Mouse (Mus musculus) T-cell, adult 2 months (primary cell): Measurements from ENCODE around the gene Tsnax.
A peak's percentile ranks its signal among the peaks of the same experiment; 100 is the strongest.

Source experiments
- DNase-seq: peaks from one replicate; pipeline ENCODE4 v3.0.0; 2022; ENCODE audit warnings: low spot score

Tsnax gene

GRCm38 (mm10) chr8:125043394-125043793 is 30.6 kb downstream of the Tsnax start:
- no peak for DNase-seq

DNA sequence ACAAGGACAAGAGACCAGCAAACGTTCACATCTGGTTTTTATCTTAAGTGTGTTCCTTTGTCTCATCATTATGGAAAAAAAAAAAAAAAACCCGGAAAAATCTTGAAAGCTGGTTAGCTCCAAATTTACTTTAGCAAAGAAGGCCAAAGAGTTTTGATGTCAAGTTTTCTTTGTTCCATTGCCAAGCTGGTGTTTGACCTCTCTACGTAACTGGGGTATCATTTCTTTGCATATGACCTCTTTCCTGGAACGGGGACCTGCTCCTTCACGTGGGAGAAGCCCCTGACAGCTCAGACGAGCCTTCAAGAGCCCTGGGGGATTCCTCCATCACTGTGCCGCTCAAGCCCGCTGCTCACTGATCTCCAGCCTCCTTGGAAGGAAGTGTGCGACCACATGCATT is 31.1 kb downstream of the Tsnax start:
- peak; percentile 7 for DNase-seq

GRCm38 (mm10) chr8:125045760-125046159 is 33.0 kb downstream of the Tsnax start:
- DNase-seq: no peak

DNA sequence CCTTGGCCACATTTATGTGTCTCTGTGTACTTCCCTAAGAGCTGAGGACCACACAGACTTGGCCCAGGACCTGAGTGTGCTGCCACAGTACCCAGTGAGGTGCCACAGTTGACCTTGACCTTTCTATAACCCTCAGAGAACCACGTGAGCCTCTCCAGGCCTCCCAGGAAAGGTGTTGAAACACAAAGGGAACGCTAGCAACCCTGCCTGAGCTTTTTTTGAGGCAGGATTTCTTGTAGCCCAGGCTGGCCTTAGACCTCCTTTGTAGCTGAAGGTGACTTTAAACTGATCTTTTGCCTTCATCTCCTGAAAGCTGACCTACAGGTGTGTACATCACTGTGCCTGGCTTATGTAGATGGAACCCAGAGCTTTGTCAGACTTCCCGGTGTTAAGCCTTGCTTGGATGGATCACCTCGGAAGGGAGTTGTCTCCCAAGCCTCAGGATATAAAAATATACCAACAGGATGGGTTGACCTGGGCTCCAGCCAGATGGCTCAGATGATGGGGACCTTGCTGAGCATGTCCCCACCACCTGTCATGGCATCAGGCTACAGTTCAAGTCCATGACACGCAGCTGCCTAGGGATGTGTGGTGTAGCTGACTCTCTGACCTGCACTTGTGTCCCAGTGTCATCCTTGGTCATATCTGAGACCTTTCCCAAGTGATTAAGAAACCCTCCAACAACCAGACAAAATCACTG is 36.4 kb downstream of the Tsnax start:
- DNase-seq: no peak

DNA sequence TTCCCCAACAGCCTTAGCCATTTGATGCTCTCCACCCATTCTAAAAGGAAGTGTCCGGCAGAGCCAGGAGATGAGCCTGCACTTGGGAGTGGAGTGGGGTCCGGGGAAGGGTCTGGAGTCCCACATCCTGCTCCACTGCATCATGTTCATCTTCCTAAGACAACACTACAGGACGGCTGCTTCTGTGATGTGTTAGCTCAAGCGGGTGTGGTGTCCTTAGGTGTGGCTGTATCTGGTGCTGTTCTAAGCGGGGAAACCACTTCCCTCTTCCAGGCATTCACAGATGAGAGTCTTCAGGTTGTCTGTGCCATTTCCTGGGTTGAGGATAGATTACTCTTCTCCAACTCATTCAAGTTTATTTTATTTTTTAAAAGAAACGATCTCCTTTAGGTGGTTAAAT is 37.0 kb downstream of the Tsnax start:
- peak; percentile 4 for DNase-seq

DNA sequence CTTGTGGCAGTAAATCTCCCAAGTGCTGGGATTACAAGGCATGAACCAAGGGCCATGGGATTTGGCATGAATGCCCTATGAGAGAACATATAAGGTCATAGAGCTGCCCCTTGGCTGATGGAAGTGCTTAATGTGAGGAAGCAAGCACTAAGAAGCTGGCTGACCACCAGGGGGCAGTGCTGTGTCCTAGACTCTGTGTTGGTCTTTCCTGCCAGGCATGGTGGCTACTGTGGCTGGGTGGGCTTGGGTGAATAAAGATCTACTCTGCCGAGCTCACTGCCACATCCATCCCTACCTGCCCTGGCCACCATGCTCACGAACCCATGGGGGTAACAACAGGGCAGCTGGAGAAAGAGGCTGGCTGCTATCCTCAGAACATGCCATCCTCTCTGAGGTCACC is 39.2 kb downstream of the Tsnax start:
- DNase-seq: peak; percentile 59

- DNase-seq: peak; percentile 3
These were observed 41.0 kb downstream of the Tsnax start, which contains the start of gene Disc1 for GRCm38 (mm10) chr8:125053505-125054435. TSS of gene Disc1 (plus strand) at chr8:125054195.

- DNase-seq: peak; percentile 65
These were observed 41.6 kb downstream of the Tsnax start for GRCm38 (mm10) chr8:125054436-125054810.

DNA sequence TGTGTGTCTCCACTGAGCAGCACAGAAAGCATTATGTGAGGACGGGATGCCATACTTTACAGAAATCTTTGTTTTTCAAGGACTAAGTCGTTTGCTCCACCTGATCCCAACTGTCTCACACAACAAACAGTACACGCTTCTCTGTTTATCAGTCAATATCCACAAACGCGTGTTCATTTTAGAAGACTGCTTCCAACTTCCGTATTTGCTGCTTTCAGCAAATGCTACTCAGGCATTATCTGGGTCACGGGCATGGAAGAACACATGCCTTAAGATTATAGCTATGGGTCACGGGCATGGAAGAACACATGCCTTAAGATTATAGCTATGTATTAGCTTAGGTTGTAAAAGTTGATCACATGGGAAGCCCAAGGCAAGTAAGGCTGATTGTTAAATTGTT is 48.1 kb downstream of the Tsnax start:
- DNase-seq: no peak

DNA sequence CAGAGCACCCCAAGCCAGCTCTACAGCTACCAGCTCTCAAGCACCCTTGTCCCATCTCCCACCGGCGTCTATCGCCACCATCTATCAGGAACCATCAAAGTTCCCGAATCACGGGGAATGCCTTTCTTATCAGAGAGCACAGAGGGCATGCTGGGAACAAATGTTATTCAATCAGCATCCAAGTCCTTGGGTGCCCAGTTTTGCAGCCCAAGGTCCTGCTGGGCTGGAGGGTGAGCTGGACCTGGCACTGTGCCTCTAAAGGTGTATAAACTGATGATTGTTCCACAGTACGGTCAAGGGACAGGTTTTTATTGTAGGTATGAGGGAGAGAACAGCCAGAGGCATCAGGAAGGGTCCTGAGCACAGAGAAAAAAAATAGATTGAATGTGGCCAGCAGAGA is 52.8 kb downstream of the Tsnax start:
- DNase-seq: no peak

GRCm38 (mm10) chr8:125066913-125067595 is 54.3 kb downstream of the Tsnax start:
- peak; percentile 75 for DNase-seq

GRCm38 (mm10) chr8:125067596-125067960 is 54.8 kb downstream of the Tsnax start:
- peak; percentile 78 for DNase-seq

- DNase-seq: no peak
These were observed 55.5 kb downstream of the Tsnax start for GRCm38 (mm10) chr8:125068146-125068905.

DNA sequence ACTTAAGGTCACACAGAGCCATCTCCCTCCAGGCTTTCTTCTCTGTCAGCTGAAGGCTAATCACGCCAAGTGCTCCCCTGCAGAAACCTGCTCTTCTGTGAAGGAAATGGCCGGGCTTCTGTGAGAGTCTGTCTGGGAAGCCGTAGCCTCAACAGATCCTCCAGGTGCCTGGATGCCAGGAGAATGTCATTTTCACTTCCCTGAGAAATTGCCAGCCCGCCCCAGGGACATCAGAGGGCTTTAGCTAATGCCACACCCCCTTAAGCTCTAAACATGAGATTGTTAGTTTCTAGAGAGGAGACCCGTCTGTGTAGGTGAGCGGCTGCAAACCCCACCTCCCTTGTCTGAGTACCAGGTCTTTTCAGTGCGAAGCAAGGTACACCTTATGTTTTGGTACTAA is 56.5 kb downstream of the Tsnax start:
- DNase-seq: no peak

GRCm38 (mm10) chr8:125069733-125070132 is 56.9 kb downstream of the Tsnax start:
- no peak for DNase-seq

DNA sequence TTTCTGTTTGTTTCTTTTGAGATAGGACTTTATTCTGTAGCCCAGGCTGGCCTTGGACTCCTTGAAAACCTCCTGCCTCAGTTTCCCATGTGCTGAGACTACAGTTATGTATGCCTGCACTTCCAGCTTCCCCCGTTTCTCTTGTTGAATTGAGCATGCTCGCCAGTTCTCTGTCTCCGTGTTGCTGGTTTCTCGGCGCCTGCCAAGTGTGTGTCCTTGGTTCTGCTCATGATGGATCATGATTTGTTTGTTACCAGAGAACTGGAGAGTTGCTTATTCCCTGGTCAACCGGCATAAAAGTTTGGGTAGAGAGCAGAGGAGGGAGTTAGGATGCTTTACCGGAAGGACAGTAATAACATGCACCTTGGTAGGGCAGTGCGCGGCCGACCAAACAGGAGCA is 61.3 kb downstream of the Tsnax start:
- DNase-seq: no peak

DNA sequence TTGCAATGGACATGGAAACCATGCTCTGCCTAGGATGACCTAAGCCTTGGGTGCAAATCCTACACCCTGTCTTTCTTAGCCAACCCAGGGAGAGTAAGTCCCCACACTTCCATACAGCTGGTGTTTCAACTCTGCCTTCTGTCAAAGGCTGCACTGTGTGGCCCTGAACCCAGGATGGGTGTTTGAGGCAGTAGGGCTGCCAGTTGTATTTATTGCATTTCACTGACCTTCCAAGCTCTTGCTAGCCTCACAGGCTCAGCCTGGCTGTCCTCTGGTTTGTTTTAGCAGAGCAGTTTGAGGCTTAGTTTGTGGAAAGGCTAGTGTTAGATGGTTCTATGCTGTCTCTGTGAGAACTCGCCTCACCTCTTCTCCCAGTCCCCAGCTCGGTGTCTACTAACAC is 61.8 kb downstream of the Tsnax start:
- DNase-seq: no peak

- DNase-seq: no peak
These were observed 62.6 kb downstream of the Tsnax start for GRCm38 (mm10) chr8:125075389-125075788.

DNA sequence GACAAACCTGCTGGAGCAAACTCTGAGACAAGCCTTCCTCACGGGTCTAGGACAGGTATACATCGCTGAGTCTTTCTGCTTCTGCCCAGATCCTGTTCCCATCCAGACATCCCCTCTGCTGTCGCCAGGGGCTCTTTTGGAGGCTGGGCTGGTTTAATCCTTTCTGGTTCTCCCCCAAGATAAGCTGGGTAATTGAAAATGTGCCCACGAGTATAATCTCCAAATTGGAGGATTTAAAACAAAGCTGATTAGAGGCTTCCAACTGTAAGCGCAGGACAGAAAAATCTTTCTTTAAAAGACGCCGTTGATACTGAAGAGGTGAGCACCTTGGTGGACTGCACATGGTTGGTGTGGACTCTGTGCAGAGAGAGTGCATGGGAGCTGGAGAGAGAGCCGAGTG is 64.5 kb downstream of the Tsnax start:
- no peak for DNase-seq

DNA sequence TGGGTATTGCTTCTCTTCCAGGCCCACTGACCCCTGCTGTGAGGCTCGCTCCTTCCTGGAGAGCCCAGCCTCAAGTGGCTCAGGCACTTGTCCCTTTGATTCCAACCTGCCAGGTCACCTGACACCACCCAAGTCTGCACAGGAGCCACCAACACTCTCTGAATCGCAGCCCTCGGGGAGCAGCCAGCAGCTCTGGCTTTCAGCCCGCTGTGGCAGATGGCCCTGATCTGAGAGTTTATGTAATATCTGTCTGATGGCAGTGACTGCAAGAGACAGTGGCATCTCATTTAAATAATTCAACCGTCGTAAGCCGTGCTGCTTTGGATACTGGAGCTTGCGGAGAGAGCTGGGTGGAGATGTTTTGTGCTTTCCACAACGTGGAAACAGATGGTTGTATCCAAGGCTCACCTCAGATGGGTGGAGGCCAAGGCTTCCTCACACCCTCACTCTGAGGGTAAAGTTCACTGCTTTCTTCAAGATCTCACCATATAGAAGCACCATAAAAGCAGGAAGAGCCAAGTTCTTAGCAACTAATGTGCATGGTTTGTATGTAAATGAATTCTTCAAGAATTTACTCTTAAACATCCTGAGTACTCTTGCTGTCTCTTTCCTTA is 66.1 kb downstream of the Tsnax start:
- no peak for DNase-seq
